Mouse (Mus musculus): ENCODE data around the gene Ap4s1. TPM values are rescaled to one million over a fixed set of nuclear protein-coding genes. Genes with fewer than 3 reads are reported as not detected.

Gene Ap4s1
- polyA plus RNA-seq, 1 experiment = 38.5 TPM

- TF ChIP-seq POLR2A (IDR thresholded peaks at IDR 0.05; ENCODE audit: borderline replicate concordance, control insufficient read depth, low read depth, low read length) (no peak), CTCF (IDR thresholded peaks at IDR 0.05; ENCODE audit: control insufficient read depth, insufficient read depth, low read length) (no peak)
- WGBS = 65% methylated on average over 14 of the region's 14 CpGs
These were observed 18.3 kb downstream of the Ap4s1 start for GRCm38 (mm10) chr12:51708941-51709686.

GRCm38 (mm10) chr12:51709741-51710140 is 18.9 kb downstream of the Ap4s1 start:
- TF ChIP-seq CTCF (IDR thresholded peaks at IDR 0.05; ENCODE audit: control insufficient read depth, insufficient read depth, low read length) (no peak), POLR2A (IDR thresholded peaks at IDR 0.05; ENCODE audit: borderline replicate concordance, control insufficient read depth, low read depth, low read length) (no peak)
- WGBS = 89% methylated on average over 3 of the region's 3 CpGs
- no peaks in the 10 kb centered on the region; the same call in none of the 2 replicates for H3K4me1 ChIP-seq (ENCODE audit: control insufficient read depth, insufficient read depth, low read length)
- no peak overlapping the region for H3K27ac ChIP-seq (ENCODE audit: control insufficient read depth, insufficient read depth, low read depth, low read length, poor library complexity)
- H3K4me3 ChIP-seq (replicated peaks; ENCODE audit: control insufficient read depth, low read depth, low read length) = no peak overlapping the region

More at GRCm38 (mm10) chr12:51708941-51709686, 18.3 kb downstream of the Ap4s1 start:
- H3K4me1 ChIP-seq (ENCODE audit: control insufficient read depth, insufficient read depth, low read length) = no peaks in the 10 kb centered on the region; the same call in none of the 2 replicates
- no peak overlapping the region for H3K27ac ChIP-seq (ENCODE audit: control insufficient read depth, insufficient read depth, low read depth, low read length, poor library complexity)
- H3K4me3 ChIP-seq (replicated peaks; ENCODE audit: control insufficient read depth, low read depth, low read length) = no peak overlapping the region

GRCm38 (mm10) chr12:51710154-51710553 is 19.3 kb downstream of the Ap4s1 start:
- whole genome bisulfite sequencing = 60% methylated on average over 5 of the region's 5 CpGs
- Histone ChIP-seq H3K4me3 (replicated peaks; ENCODE audit: control insufficient read depth, low read depth, low read length) (no peak overlapping the region), H3K4me1 (ENCODE audit: control insufficient read depth, insufficient read depth, low read length) (no peaks in the 10 kb centered on the region; the same call in none of the 2 replicates), H3K27ac (ENCODE audit: control insufficient read depth, insufficient read depth, low read depth, low read length, poor library complexity) (no peak overlapping the region)
- no peak for TF ChIP-seq POLR2A (IDR thresholded peaks at IDR 0.05; ENCODE audit: borderline replicate concordance, control insufficient read depth, low read depth, low read length)
- no peak for TF ChIP-seq CTCF (IDR thresholded peaks at IDR 0.05; ENCODE audit: control insufficient read depth, insufficient read depth, low read length)

GRCm38 (mm10) chr12:51712685-51713084 is 21.9 kb downstream of the Ap4s1 start:
- TF ChIP-seq POLR2A (IDR thresholded peaks at IDR 0.05; ENCODE audit: borderline replicate concordance, control insufficient read depth, low read depth, low read length) = no peak
- TF ChIP-seq CTCF (IDR thresholded peaks at IDR 0.05; ENCODE audit: control insufficient read depth, insufficient read depth, low read length) = no peak
- Histone ChIP-seq H3K4me1 (ENCODE audit: control insufficient read depth, insufficient read depth, low read length) (no peaks in the 10 kb centered on the region; the same call in none of the 2 replicates), H3K27ac (ENCODE audit: control insufficient read depth, insufficient read depth, low read depth, low read length, poor library complexity) (no peak overlapping the region), H3K4me3 (replicated peaks; ENCODE audit: control insufficient read depth, low read depth, low read length) (no peak overlapping the region)
- 79% methylated on average over 1 of the region's 1 CpGs for WGBS

- Histone ChIP-seq H3K27ac (ENCODE audit: control insufficient read depth, insufficient read depth, low read depth, low read length, poor library complexity) (no peak overlapping the region), H3K4me3 (replicated peaks; ENCODE audit: control insufficient read depth, low read depth, low read length) (no peak overlapping the region), H3K4me1 (ENCODE audit: control insufficient read depth, insufficient read depth, low read length) (no peaks in the 10 kb centered on the region)
- TF ChIP-seq CTCF (IDR thresholded peaks at IDR 0.05; ENCODE audit: control insufficient read depth, insufficient read depth, low read length) (no peak), POLR2A (IDR thresholded peaks at IDR 0.05; ENCODE audit: borderline replicate concordance, control insufficient read depth, low read depth, low read length) (no peak)
- whole genome bisulfite sequencing = 45% methylated on average over 6 of the region's 6 CpGs
These were observed 27.8 kb downstream of the Ap4s1 start for GRCm38 (mm10) chr12:51718617-51719016.

GRCm38 (mm10) chr12:51721836-51722235 is 31.0 kb downstream of the Ap4s1 start:
- no peaks in the 10 kb centered on the region for H3K4me1 ChIP-seq (ENCODE audit: control insufficient read depth, insufficient read depth, low read length)
- H3K27ac ChIP-seq (ENCODE audit: control insufficient read depth, insufficient read depth, low read depth, low read length, poor library complexity) = no peak overlapping the region
- 93% methylated on average over 8 of the region's 8 CpGs for WGBS
- H3K4me3 ChIP-seq (replicated peaks; ENCODE audit: control insufficient read depth, low read depth, low read length) = no peak overlapping the region
- TF ChIP-seq POLR2A (IDR thresholded peaks at IDR 0.05; ENCODE audit: borderline replicate concordance, control insufficient read depth, low read depth, low read length) = no peak
- TF ChIP-seq CTCF (IDR thresholded peaks at IDR 0.05; ENCODE audit: control insufficient read depth, insufficient read depth, low read length) = no peak

- no peak for TF ChIP-seq POLR2A (IDR thresholded peaks at IDR 0.05; ENCODE audit: borderline replicate concordance, control insufficient read depth, low read depth, low read length)
- no peak for TF ChIP-seq CTCF (IDR thresholded peaks at IDR 0.05; ENCODE audit: control insufficient read depth, insufficient read depth, low read length)
- WGBS = 64% methylated on average over 11 of the region's 11 CpGs
- Histone ChIP-seq H3K4me1 (ENCODE audit: control insufficient read depth, insufficient read depth, low read length) (no peaks in the 10 kb centered on the region), H3K27ac (ENCODE audit: control insufficient read depth, insufficient read depth, low read depth, low read length, poor library complexity) (no peak overlapping the region), H3K4me3 (replicated peaks; ENCODE audit: control insufficient read depth, low read depth, low read length) (no peak overlapping the region)
These were observed 38.2 kb downstream of the Ap4s1 start for GRCm38 (mm10) chr12:51729058-51729457.

GRCm38 (mm10) chr12:51729827-51730226 is 39.0 kb downstream of the Ap4s1 start:
- Histone ChIP-seq H3K4me3 (replicated peaks; ENCODE audit: control insufficient read depth, low read depth, low read length) (no peak overlapping the region), H3K27ac (ENCODE audit: control insufficient read depth, insufficient read depth, low read depth, low read length, poor library complexity) (no peak overlapping the region), H3K4me1 (ENCODE audit: control insufficient read depth, insufficient read depth, low read length) (no peaks in the 10 kb centered on the region)
- TF ChIP-seq POLR2A (IDR thresholded peaks at IDR 0.05; ENCODE audit: borderline replicate concordance, control insufficient read depth, low read depth, low read length) (no peak), CTCF (IDR thresholded peaks at IDR 0.05; ENCODE audit: control insufficient read depth, insufficient read depth, low read length) (no peak)
- WGBS = 94% methylated on average over 9 of the region's 9 CpGs
